Mouse (Mus musculus) liver, embryonic 13.5 days (tissue): ENCODE data around the gene Prdm1. TPM values are rescaled to one million over a fixed set of nuclear protein-coding genes. Genes with fewer than 3 reads are reported as not detected.

Source experiments
- ATAC-seq: fragments of 200-750 bp; cut with Nextera tagmentation; 2 replicates; pipeline ENCODE4 v1.8.0; 2017; ENCODE audit warnings: low read depth, mild to moderate bottlenecking, moderate number of reproducible peaks, moderate library complexity
- DNase-seq: peaks from one replicate; pipeline ENCODE4 v3.0.0; 2022
- H3K27ac ChIP-seq: fragments of 300-500 bp; sonication (generic); 2 replicates; pipeline ENCODE4 v1.5.1; 2015; ENCODE audit warnings: moderate library complexity, mild to moderate bottlenecking, inconsistent platforms
- H3K27me3 ChIP-seq: fragments of 300-500 bp; sonication (generic); 2 replicates; pipeline ENCODE4 v1.6.1; 2015; ENCODE audit warnings: mild to moderate bottlenecking, inconsistent platforms
- H3K36me3 ChIP-seq: fragments of 300-500 bp; sonication (generic); 2 replicates; pipeline ENCODE4 v1.6.1; 2015; ENCODE audit warnings: mild to moderate bottlenecking, inconsistent platforms
- H3K4me1 ChIP-seq: fragments of 300-500 bp; sonication (generic); replicated peaks from 2 replicates; pipeline ENCODE4 v1.6.1; 2015; ENCODE audit warnings: inconsistent platforms
- H3K4me2 ChIP-seq: fragments of 300-500 bp; sonication (generic); 2 replicates; pipeline ENCODE4 v1.6.1; 2015; ENCODE audit warnings: inconsistent platforms, mild to moderate bottlenecking, moderate library complexity
- H3K4me3 ChIP-seq: fragments of 300-500 bp; sonication (generic); replicated peaks from 2 replicates; pipeline ENCODE4 v1.5.1; 2015; ENCODE audit warnings: mild to moderate bottlenecking, inconsistent platforms
- H3K9ac ChIP-seq: fragments of 300-500 bp; sonication (generic); 2 replicates; pipeline ENCODE4 v1.6.1; 2015; ENCODE audit warnings: mild to moderate bottlenecking, inconsistent platforms
- H3K9me3 ChIP-seq: fragments of 300-500 bp; sonication (generic); replicated peaks from 2 replicates; pipeline ENCODE4 v1.6.1; 2016; ENCODE audit warnings: inconsistent platforms
- WGBS: fragments of 180-500 bp; shearing (Covaris S2); methylation state at CpG from one replicate; pipeline ENCODE4 v1.1.7; 2015; ENCODE audit not compliant: insufficient replicate concordance; 5-methylcytosine and 5-hydroxymethylcytosine counted together
- polyA plus RNA-seq: library from polyadenylated mRNA; unstranded; fragments of >200 nt; fragmentation: Nextera tagmentation; extraction: Ambion mirVana; gene quantifications from 2 replicates; pipeline ENCODE4 v1.2.1, GENCODE M21; 2015

Prdm1 gene
- polyA plus RNA-seq, 1 experiment from 2014 or later, result 0.13 TPM

DNA sequence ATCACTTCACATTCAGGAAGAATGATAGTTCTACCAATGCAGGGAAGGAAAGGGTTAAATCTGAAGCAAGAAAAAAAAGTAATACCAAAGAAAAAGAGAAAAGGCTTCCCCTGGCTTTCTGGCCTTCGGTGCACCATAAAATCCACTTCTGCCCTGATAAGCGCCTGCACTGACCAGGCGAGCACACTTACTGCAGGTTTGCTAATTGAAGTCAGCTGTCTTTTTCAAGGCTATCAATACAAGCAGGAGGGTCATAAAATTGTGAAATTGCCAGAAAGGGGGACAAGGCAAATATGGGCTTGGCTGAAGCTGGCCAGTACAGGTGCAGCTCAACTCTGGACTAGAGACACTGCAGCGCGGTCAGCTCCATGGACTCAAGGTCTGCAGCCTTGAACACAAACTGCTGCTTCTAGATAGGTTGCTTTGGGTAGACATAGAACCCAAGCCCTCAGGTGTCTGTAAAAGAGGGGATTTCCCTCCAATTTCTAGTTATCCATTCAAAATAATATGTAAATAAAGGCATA, 37.3 kb downstream of the Prdm1 start:
- ATAC-seq (no peak), DNase-seq (no peak)
- Histone ChIP-seq H3K9ac (no peak overlapping the region), H3K9me3 (no peaks in the 10 kb centered on the region), H3K36me3 (no peaks in the 10 kb centered on the region), H3K4me1 (no peaks in the 10 kb centered on the region), H3K4me2 (no peak overlapping the region), H3K4me3 (no peak overlapping the region), H3K27ac (no peak overlapping the region), H3K27me3 (no peaks in the 10 kb centered on the region)
- WGBS, result 73% methylated on average over 5 of the region's 5 CpGs

DNA sequence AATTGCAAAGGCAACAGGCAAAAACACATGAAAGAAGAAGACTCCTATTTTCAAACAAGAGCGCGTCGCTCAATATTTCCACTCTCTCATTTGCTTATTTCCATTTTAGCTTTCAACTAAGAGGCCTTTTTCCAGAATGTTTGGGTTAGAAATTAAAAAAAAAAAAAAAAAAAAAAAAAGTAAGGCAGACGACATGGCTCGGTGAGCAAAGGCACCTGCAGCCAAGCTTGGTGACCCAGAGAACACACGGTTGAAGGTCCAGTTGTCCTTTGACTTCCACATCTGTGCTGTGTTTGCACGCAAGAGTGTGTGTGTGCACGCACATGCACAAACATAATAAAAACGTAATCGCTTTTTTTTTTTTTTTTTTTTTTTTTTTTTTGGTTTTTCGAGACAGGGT, 41.2 kb downstream of the Prdm1 start:
- no peak for DNase-seq
- Histone ChIP-seq H3K27ac (no peak overlapping the region), H3K4me3 (no peak overlapping the region), H3K27me3 (no peaks in the 10 kb centered on the region), H3K36me3 (no peaks in the 10 kb centered on the region), H3K9me3 (no peaks in the 10 kb centered on the region), H3K9ac (no peak overlapping the region), H3K4me1 (no peaks in the 10 kb centered on the region), H3K4me2 (no peak overlapping the region)
- no peak for ATAC-seq
- 83% methylated on average over 10 of the region's 11 CpGs for WGBS

DNA sequence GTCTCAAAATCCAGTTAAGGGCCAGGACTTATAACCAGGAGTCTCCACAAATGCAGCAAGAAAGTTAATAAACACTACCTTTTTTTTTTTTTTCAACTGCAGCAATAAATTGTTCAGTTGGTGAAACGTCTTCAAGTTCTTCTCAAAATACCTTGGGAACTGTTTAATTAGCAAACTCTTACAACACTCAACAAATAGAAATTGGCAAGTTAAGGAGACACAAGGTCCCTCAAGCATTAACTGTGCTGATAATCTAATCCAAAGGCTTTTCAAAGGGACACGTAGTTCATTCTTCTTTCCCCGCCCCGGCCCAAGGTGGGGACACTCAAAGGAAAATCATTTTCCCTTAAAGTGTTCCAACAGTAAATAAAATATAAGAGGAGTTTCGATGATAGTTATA, 44.2 kb downstream of the Prdm1 start:
- no peaks in the 10 kb centered on the region for H3K9me3 ChIP-seq
- H3K4me3 ChIP-seq, result no peak overlapping the region
- 73% methylated on average over 5 of the region's 5 CpGs for WGBS
- ATAC-seq, result no peak
- H3K27ac ChIP-seq, result no peak overlapping the region
- H3K4me1 ChIP-seq, result no peaks in the 10 kb centered on the region
- H3K4me2 ChIP-seq, result no peak overlapping the region
- no peaks in the 10 kb centered on the region for H3K36me3 ChIP-seq
- H3K27me3 ChIP-seq, result peaks cover 2% of the 10 kb centered on the region; the same call in 1 of the 2 replicates
- H3K9ac ChIP-seq, result no peak overlapping the region
- DNase-seq, result no peak

DNA sequence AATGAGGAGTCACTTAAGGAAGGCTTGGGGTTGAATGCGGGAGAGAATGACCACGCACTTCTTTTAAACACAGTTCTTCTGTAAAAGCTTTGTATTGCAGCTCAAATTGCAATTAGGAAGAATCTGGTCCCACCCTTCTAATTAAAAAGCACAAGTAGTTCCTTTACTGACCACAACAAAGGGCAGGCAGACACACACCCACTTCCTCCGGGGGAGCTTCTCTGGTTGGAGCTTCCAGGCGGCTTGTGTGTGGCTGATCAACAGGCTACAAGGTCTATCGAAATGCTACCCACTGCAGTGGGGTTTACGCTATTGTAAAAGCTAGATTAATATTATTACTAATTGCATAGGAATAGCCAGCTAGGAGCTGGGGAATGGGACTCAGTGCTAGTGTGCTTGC, 45.2 kb downstream of the Prdm1 start:
- Histone ChIP-seq H3K4me1 (no peaks in the 10 kb centered on the region), H3K4me2 (no peak overlapping the region), H3K9me3 (no peaks in the 10 kb centered on the region), H3K36me3 (no peaks in the 10 kb centered on the region), H3K27me3 (peaks cover 4% of the 10 kb centered on the region; the same call in 1 of the 2 replicates), H3K27ac (no peak overlapping the region), H3K4me3 (no peak overlapping the region), H3K9ac (no peak overlapping the region)
- 55% methylated on average over 6 of the region's 6 CpGs for WGBS
- no peak for DNase-seq
- no peak for ATAC-seq

DNA sequence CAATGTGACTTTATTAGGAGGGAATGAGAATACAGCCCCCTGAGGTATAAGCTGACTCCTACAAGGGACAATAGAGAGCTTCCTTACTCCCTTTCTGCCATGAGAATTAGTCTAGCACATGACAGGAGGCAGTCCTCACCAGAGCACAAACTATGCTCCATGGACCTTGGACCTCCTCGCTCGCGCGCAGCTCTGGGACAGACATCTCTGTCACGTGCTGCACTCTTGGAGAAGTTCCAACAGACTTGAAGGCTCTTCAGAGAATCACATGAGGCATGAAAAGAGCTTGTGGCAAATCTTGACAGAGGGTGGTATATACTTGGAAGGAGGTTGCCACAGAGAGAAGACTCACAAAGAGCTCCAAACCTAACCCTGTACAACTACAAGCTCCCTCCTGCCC, 46.9 kb downstream of the Prdm1 start:
- Histone ChIP-seq H3K36me3 (no peaks in the 10 kb centered on the region), H3K4me3 (no peak overlapping the region), H3K9me3 (no peaks in the 10 kb centered on the region), H3K27ac (no peak overlapping the region), H3K27me3 (peaks cover 4% of the 10 kb centered on the region; the same call in 1 of the 2 replicates), H3K4me2 (no peak overlapping the region), H3K4me1 (no peaks in the 10 kb centered on the region), H3K9ac (no peak overlapping the region)
- WGBS, result 84% methylated on average over 5 of the region's 5 CpGs
- no peak for DNase-seq
- ATAC-seq, result no peak

DNA sequence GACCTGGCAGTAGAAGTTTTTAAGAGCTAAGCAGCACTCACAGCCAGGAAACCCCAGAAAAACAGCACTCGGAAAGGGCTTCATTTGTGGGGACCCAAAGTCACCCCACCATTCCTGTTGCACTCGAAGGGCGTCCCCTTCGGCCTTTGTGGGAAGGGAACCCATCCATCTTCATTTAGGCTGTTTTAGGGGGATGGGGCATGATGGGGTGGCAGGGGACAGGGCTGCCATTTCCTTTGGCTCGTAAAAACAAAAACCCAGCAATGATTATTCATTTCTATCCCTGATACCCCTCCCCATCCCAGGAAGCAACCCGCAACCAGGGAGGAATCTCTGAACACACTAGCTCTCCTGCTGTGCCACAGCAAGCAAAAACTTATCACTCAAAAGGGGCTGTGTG, 49.0 kb downstream of the Prdm1 start:
- H3K9me3 ChIP-seq, result no peaks in the 10 kb centered on the region
- no peak overlapping the region for H3K27ac ChIP-seq
- DNase-seq (no peak), ATAC-seq (no peak)
- H3K9ac ChIP-seq, result no peak overlapping the region
- no peaks in the 10 kb centered on the region for H3K4me1 ChIP-seq
- H3K4me3 ChIP-seq, result no peak overlapping the region
- H3K36me3 ChIP-seq, result no peaks in the 10 kb centered on the region
- H3K4me2 ChIP-seq, result no peak overlapping the region
- WGBS, result 47% methylated on average over 6 of the region's 6 CpGs
- H3K27me3 ChIP-seq, result peaks cover 4% of the 10 kb centered on the region; the same call in 1 of the 2 replicates

DNA sequence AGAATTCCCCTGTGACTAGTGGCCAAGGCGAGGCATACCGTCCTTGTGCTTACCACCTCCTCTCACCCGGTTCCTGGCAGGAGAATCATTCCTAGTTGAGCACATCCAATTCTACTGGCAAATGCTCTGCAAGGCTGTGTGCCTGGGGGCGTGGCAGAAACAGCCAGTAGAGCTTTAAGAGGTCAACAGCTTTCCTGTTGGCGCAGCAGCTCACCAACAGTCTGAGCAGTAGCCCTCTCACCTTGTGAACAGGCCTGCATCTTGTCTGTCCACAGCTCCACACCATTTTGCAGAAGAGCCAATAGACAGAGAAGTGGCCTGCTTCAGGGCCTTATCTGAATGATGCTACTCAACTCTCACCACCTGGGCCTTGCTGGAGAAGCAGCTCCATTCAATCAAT, 50.2 kb downstream of the Prdm1 start:
- Histone ChIP-seq H3K9me3 (no peaks in the 10 kb centered on the region), H3K27me3 (peaks cover 4% of the 10 kb centered on the region; the same call in 1 of the 2 replicates), H3K36me3 (no peaks in the 10 kb centered on the region), H3K4me2 (no peak overlapping the region), H3K4me1 (no peaks in the 10 kb centered on the region), H3K9ac (no peak overlapping the region), H3K27ac (no peak overlapping the region), H3K4me3 (no peak overlapping the region)
- ATAC-seq (no peak), DNase-seq (no peak)
- 45% methylated on average over 5 of the region's 5 CpGs for WGBS

DNA sequence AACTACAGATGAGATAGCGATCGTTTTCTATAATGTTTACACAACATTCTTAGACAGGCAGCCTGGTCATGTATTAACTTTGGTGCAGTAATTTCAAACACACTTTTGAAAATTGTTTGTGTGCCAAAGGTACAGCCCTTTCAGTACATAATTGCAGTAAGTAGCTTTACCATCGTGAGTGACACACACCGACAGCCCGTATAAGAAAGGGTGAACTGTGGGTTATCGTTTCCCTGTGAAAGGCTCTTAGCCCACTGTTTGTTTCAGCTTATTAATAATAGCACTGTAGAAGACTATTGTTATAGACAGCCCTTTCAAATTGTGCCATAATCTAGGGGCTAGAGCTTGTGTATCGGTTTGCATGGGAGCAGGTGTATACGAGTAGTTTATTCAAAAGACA, 51.1 kb downstream of the Prdm1 start:
- Histone ChIP-seq H3K4me3 (no peak overlapping the region), H3K4me1 (no peaks in the 10 kb centered on the region), H3K9ac (no peak overlapping the region), H3K36me3 (no peaks in the 10 kb centered on the region), H3K4me2 (no peak overlapping the region), H3K27me3 (peaks cover 4% of the 10 kb centered on the region; the same call in 1 of the 2 replicates), H3K9me3 (no peaks in the 10 kb centered on the region), H3K27ac (no peak overlapping the region)
- DNase-seq (no peak), ATAC-seq (no peak)
- WGBS, result 75% methylated on average over 8 of the region's 8 CpGs

DNA sequence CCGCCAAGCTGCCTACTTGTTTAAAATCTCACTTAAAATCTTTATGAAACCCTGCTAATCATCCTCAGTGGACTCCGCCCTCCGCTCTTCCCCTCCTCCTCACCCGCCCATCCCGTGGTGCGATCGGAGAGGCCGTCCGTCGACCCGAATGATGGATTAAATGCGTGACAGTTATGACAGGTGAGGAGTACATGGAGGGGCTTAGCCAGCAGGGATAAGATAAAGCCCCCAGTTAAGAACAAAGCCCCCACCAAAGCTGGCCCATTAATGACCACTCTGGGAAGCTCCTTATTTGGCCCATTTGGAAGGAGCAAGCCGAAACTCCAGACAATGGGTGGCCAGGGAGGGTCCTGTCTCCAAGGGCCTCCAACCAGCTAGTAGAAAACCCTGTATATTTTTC, 51.8 kb downstream of the Prdm1 start:
- WGBS, result 75% methylated on average over 13 of the region's 13 CpGs
- no peak for DNase-seq
- Histone ChIP-seq H3K9me3 (no peaks in the 10 kb centered on the region), H3K9ac (no peak overlapping the region), H3K27ac (no peak overlapping the region), H3K27me3 (peaks cover 4% of the 10 kb centered on the region; the same call in 1 of the 2 replicates), H3K4me1 (no peaks in the 10 kb centered on the region), H3K4me3 (no peak overlapping the region), H3K4me2 (no peak overlapping the region), H3K36me3 (no peaks in the 10 kb centered on the region)
- no peak for ATAC-seq

DNA sequence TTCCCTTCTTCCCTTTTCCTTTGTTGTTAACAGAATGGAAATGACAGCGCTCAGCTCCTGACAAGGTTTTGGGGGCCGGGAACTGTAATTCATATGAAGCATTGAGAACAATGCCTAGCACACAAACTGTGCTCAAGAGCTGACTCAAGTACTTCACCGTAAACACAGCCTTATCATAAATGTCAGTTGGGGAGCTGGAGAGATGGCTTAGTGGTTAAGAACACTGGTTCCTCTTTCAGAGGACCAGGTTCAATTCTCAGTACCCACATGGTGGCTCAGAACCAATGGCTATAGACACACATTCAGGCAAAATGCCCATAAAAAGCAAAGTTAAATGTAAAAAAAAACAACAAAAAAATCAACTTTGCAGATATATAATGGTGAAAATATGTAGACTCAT, 52.9 kb downstream of the Prdm1 start:
- Histone ChIP-seq H3K9ac (no peak overlapping the region), H3K4me2 (no peak overlapping the region), H3K27ac (no peak overlapping the region), H3K9me3 (no peaks in the 10 kb centered on the region), H3K4me3 (no peak overlapping the region), H3K27me3 (peaks cover 4% of the 10 kb centered on the region; the same call in 1 of the 2 replicates), H3K36me3 (no peaks in the 10 kb centered on the region), H3K4me1 (no peaks in the 10 kb centered on the region)
- ATAC-seq (no peak), DNase-seq (no peak)
- 41% methylated on average over 3 of the region's 3 CpGs for WGBS

DNA sequence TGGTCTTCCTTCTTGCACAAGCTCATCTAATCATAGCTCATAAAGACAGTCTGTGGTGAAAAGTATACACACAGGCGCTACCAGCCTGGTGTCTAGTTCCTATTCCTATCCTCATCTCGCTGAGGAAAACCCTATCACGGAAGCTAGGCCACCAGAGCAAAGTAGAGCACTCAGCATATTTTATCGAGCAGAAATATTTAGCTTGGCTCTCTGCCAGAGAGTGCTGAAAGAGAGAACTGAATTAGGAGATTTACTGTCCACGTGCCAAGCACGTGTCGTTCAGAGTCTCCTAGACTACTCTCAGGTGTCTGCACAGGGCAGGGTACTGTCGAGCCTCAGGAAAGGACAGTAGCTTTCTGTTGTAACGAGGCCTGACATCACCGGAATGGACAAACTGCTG, 54.0 kb downstream of the Prdm1 start:
- no peak overlapping the region for H3K4me3 ChIP-seq
- no peak overlapping the region for H3K4me2 ChIP-seq
- 54% methylated on average over 10 of the region's 10 CpGs for WGBS
- ATAC-seq (no peak), DNase-seq (no peak)
- no peaks in the 10 kb centered on the region for H3K9me3 ChIP-seq
- H3K27ac ChIP-seq, result no peak overlapping the region
- no peaks in the 10 kb centered on the region for H3K4me1 ChIP-seq
- peaks cover 4% of the 10 kb centered on the region; the same call in 1 of the 2 replicates for H3K27me3 ChIP-seq
- no peak overlapping the region for H3K9ac ChIP-seq
- no peaks in the 10 kb centered on the region for H3K36me3 ChIP-seq

DNA sequence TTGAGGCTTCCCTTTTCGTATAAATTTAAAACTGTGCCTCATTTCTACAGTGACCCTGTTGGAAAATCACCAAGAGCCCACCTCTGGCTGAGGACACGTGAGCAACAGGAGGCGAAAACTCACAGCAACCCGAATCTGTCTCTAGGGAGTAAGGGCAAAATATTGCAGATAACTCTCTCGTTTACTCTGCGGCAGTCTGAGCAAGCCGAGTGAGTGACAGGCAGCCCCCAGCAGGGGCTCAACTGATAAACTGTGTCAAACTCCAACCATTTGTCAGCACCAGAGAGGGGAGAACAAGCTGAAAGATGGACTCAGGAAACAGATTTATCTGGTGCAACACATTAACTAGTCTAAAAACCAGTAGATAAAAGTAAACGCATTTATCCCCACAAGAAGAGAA, 62.7 kb downstream of the Prdm1 start:
- WGBS, result 3% methylated on average over 8 of the region's 8 CpGs
- peak; percentile 17 for DNase-seq
- H3K36me3 ChIP-seq, result no peaks in the 10 kb centered on the region
- peak; percentile 65; the same call in 1 of the 2 replicates for ATAC-seq
- peaks cover 32% of the 10 kb centered on the region for H3K27me3 ChIP-seq
- peak overlapping the region; percentile 30 for H3K4me2 ChIP-seq
- H3K4me3 ChIP-seq, result no peak overlapping the region
- peaks cover 24% of the 10 kb centered on the region for H3K4me1 ChIP-seq
- H3K9me3 ChIP-seq, result no peaks in the 10 kb centered on the region
- 0 out of 2 replicates have a peak overlapping the region, but pooled peaks have one; percentile 17 for H3K9ac ChIP-seq
- H3K27ac ChIP-seq, result no peak overlapping the region
